Mouse (Mus musculus) G1E (cell line): Measurements from ENCODE around the gene Runx2.

Experiments
- CTCF ChIP-seq: IDR thresholded peaks from 2 replicates; pipeline ENCODE4 v1.5.1; 2012; ENCODE audit warnings: low read depth, low read length, inconsistent platforms, mixed read lengths
- GATA1 ChIP-seq: IDR thresholded peaks from 2 replicates; pipeline ENCODE4 v1.6.1; 2012; ENCODE audit warnings: borderline replicate concordance, low read length, inconsistent platforms, mixed read lengths
- GATA2 ChIP-seq: IDR thresholded peaks from 2 replicates; pipeline ENCODE4 v1.6.1; 2012; ENCODE audit warnings: low read depth, low read length, inconsistent platforms, borderline replicate concordance
- POLR2AphosphoS5 ChIP-seq: IDR thresholded peaks from 2 replicates; pipeline ENCODE4 v1.6.1; 2012; ENCODE audit warnings: low read depth, low read length, inconsistent platforms; ENCODE audit not compliant: insufficient replicate concordance
- TAL1 ChIP-seq: conservative IDR thresholded peaks from 2 replicates; pipeline ENCODE4 v1.6.1; 2012; ENCODE audit warnings: low read depth, low read length, inconsistent platforms, mixed read lengths

DNA sequence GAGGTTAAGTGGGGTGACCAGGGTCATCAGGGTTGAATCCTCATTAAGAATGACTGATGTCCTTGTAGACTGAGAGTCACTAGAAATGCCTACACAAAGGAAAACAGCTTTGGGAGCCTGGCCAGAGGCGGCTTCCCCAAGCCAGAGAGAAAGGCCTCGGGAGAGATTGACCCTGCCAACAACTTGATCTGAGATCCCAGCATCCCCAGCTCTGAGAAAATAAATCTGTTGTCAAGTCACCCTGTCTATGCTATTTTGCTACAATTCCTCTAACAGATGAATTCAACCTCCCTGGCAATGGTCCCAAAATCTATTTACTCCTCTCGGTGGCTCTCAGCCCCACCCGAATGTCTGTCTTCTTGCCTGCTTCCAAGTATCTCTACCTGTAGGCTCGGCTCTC lies 291.7 kb downstream of the Runx2 start:
- TF ChIP-seq GATA1 = no peak
- TF ChIP-seq CTCF = no peak
- TF ChIP-seq TAL1 = no peak
- no peak for TF ChIP-seq POLR2AphosphoS5
- TF ChIP-seq GATA2 = no peak
